In the genomic region with DNA sequence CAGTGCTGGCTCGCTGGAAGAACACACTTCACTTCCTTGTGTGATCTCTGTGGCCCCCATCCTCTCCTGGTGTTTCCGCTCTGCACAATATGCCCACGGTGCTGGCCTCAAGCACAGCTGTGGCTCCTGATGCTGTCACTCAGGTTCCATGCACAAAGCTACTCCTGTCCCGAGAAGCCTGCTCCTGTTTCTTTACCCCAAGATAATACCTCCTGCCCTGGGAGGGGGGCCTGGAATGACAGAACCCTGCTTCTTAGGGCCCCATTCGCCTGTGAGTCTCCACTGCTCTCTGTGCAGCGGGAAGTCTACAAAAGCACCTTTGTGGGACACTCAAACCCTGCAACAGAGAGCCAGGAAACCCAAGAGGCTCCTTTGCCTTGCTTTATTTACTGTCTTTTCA, we compare ENCODE assay signal across 10 mouse cellular contexts.
DNase-seq lines count a peak whose midpoint lies in the region; ATAC-seq lines count a peak whose summit lies in the region.
"Had no signal": no experiment of that assay in that cellular context is flagged by ENCODE, and none has a peak within 500 bp of the region (broad histone marks: within the 10 kb centered on the region; RNA-seq: fewer than 3 reads in every experiment).

No protein-coding gene starts in this region.

- H3K9me3 ChIP-seq in hindbrain, embryonic 10.5 days: no peaks in the 10 kb centered on the region
- H3K9me3 ChIP-seq in hindbrain, embryonic 11.5 days (ENCODE audit: control insufficient read depth, low read length): no peaks in the 10 kb centered on the region
- H3K9me3 ChIP-seq in embryonic facial prominence, embryonic 10.5 days: no peaks in the 10 kb centered on the region
- no peaks in the 10 kb centered on the region for H3K9me3 ChIP-seq in forebrain, embryonic 14.5 days (replicated peaks; ENCODE audit: control insufficient read depth, low read length)
- H3K9me3 ChIP-seq in limb, embryonic 15.5 days: no peaks in the 10 kb centered on the region

- H3K36me3 ChIP-seq in hindbrain, embryonic 10.5 days: peaks cover 31% of the 10 kb centered on the region
- no peaks in the 10 kb centered on the region for H3K36me3 ChIP-seq in hindbrain, embryonic 11.5 days (ENCODE audit: control insufficient read depth, insufficient read depth, low read length)
- H3K36me3 ChIP-seq in embryonic facial prominence, embryonic 10.5 days (replicated peaks): peaks cover 24% of the 10 kb centered on the region
- 0 out of 2 replicates have a peak, but pooled peaks cover 4% of the 10 kb centered on the region for H3K36me3 ChIP-seq in forebrain, embryonic 14.5 days (ENCODE audit: control insufficient read depth, insufficient read depth, low read length)
- H3K36me3 ChIP-seq in limb, embryonic 15.5 days: no peaks in the 10 kb centered on the region; the same call in 1 of the 2 replicates

- H3K27me3 ChIP-seq in hindbrain, embryonic 10.5 days (ENCODE audit: insufficient read depth, poor library complexity, severe bottlenecking): no peaks in the 10 kb centered on the region
- H3K27me3 ChIP-seq in hindbrain, embryonic 11.5 days (ENCODE audit: control insufficient read depth, insufficient read depth, low read length): no peaks in the 10 kb centered on the region
- no peaks in the 10 kb centered on the region for H3K27me3 ChIP-seq in embryonic facial prominence, embryonic 10.5 days (replicated peaks; ENCODE audit: low read depth, poor library complexity, severe bottlenecking)
- H3K27me3 ChIP-seq in forebrain, embryonic 14.5 days (replicated peaks; ENCODE audit: control insufficient read depth, insufficient read depth, low read length): no peaks in the 10 kb centered on the region
- H3K27me3 ChIP-seq in limb, embryonic 15.5 days: no peaks in the 10 kb centered on the region

- peak overlapping the region; percentile 76 for H3K27ac ChIP-seq in hindbrain, embryonic 10.5 days
- H3K27ac ChIP-seq in hindbrain, embryonic 11.5 days (ENCODE audit: low read depth, low read length): no peak overlapping the region; the same call in 1 of the 2 replicates
- peak overlapping the region; percentile 82 for H3K27ac ChIP-seq in embryonic facial prominence, embryonic 10.5 days (replicated peaks)
- no peak overlapping the region for H3K27ac ChIP-seq in forebrain, embryonic 14.5 days (ENCODE audit: low read depth, low read length)
- peak overlapping the region; percentile 12; the same call in 1 of the 2 replicates for H3K27ac ChIP-seq in limb, embryonic 15.5 days

- peaks cover 59% of the 10 kb centered on the region for H3K4me1 ChIP-seq in hindbrain, embryonic 10.5 days (replicated peaks)
- H3K4me1 ChIP-seq in hindbrain, embryonic 11.5 days (replicated peaks; ENCODE audit: control insufficient read depth, insufficient read depth, low read length): peaks cover 3% of the 10 kb centered on the region; the same call in 1 of the 2 replicates
- H3K4me1 ChIP-seq in embryonic facial prominence, embryonic 10.5 days: peaks cover 86% of the 10 kb centered on the region
- H3K4me1 ChIP-seq in forebrain, embryonic 14.5 days (ENCODE audit: control insufficient read depth, insufficient read depth, low read length): peaks cover 44% of the 10 kb centered on the region
- peaks cover 76% of the 10 kb centered on the region for H3K4me1 ChIP-seq in limb, embryonic 15.5 days

- ATAC-seq in hindbrain, embryonic 11.5 days (ENCODE audit: low FRiP score): no peak
- ATAC-seq in forebrain, embryonic 14.5 days: no peak
- ATAC-seq in limb, embryonic 15.5 days (ENCODE audit: insufficient number of reproducible peaks, low FRiP score, low TSS enrichment, low read depth): no peak

- H3K4me2 ChIP-seq in hindbrain, embryonic 11.5 days (replicated peaks; ENCODE audit: low read depth, low read length): no peak overlapping the region
- no peak overlapping the region for H3K4me2 ChIP-seq in forebrain, embryonic 14.5 days (ENCODE audit: low read length)
- H3K4me2 ChIP-seq in limb, embryonic 15.5 days: no peak overlapping the region

- no peak overlapping the region for H3K4me3 ChIP-seq in hindbrain, embryonic 10.5 days
- no peak overlapping the region for H3K4me3 ChIP-seq in hindbrain, embryonic 11.5 days (ENCODE audit: low read depth, low read length)
- H3K4me3 ChIP-seq in embryonic facial prominence, embryonic 10.5 days: no peak overlapping the region
- H3K4me3 ChIP-seq in forebrain, embryonic 14.5 days (ENCODE audit: low read depth, low read length): no peak overlapping the region
- H3K4me3 ChIP-seq in limb, embryonic 15.5 days: no peak overlapping the region

- H3K9ac ChIP-seq in hindbrain, embryonic 11.5 days (ENCODE audit: low read depth, low read length): no peak overlapping the region
- peak overlapping the region; percentile 13; the same call in 1 of the 2 replicates for H3K9ac ChIP-seq in forebrain, embryonic 14.5 days (ENCODE audit: low read length)
- H3K9ac ChIP-seq in limb, embryonic 15.5 days: no peak overlapping the region

- DNase-seq in hindbrain, embryonic 10.5 days (ENCODE audit: low spot score): no peak
- DNase-seq in hindbrain, embryonic 11.5 days (ENCODE audit: low spot score): no peak
- no peak for DNase-seq in embryonic facial prominence, embryonic 10.5 days (ENCODE audit: low spot score)
- DNase-seq in forebrain, embryonic 14.5 days (ENCODE audit: low spot score): no peak
- no peak for DNase-seq in adrenal gland, postnatal 36 days
- DNase-seq in ovary, adult 18-20 months (ENCODE audit: low spot score): no peak
- DNase-seq in frontal cortex, postnatal 36 days (ENCODE audit: low spot score in 2 of 2): no peak
- DNase-seq: layer of hippocampus, adult 9-11 months; lung, adult 18-20 months had no signal

- WGBS in hindbrain, embryonic 10.5 days: 52% methylated on average over 6 of the region's 6 CpGs
- 58% methylated on average over 6 of the region's 6 CpGs for WGBS in hindbrain, embryonic 11.5 days
- WGBS in embryonic facial prominence, embryonic 10.5 days: 40% methylated on average over 6 of the region's 6 CpGs
- 18% methylated on average over 6 of the region's 6 CpGs for WGBS in forebrain, embryonic 14.5 days
- WGBS in limb, embryonic 15.5 days: 51% methylated on average over 6 of the region's 6 CpGs

Comparison
In these comparisons a context has a peak if more than half of its experiments do, and no peak if none do; other contexts are left out.
1. H3K27ac ChIP-seq: peak in hindbrain, embryonic 10.5 days (single experiment), embryonic facial prominence, embryonic 10.5 days (single experiment) and limb, embryonic 15.5 days (single experiment); none in hindbrain, embryonic 11.5 days (single experiment) and forebrain, embryonic 14.5 days (single experiment).